Mouse (Mus musculus): Measurements from ENCODE around the gene Dbn1. TPM values are rescaled to one million over a fixed set of nuclear protein-coding genes. Genes with fewer than 3 reads are reported as not detected.
"Not testable (repeated sequence)": the region's sequence is repeated elsewhere in the genome, so short reads cannot be mapped to it uniquely, and the experiment has no call there.

The Dbn1 gene
- total RNA-seq, 2 experiments from 2014 or later, result 7.7 TPM

- DNase-seq, result peak in 1 of 2 experiments; percentile 15
- intact Hi-C loops (cut with DNase I), result no loop called here
Observed at GRCm38 (mm10) chr13:55463399-55464026, 24.4 kb downstream of the Dbn1 start.

- no peak for DNase-seq
Observed at GRCm38 (mm10) chr13:55462965-55463364, 24.9 kb downstream of the Dbn1 start.

GRCm38 (mm10) chr13:55451785-55452549, 35.9 kb downstream of the Dbn1 start:
- intact Hi-C loops (cut with DNase I), result no loop called here
- DNase-seq, result peak in 1 of 2 experiments; percentile 46

More at GRCm38 (mm10) chr13:55462965-55463364, 24.9 kb downstream of the Dbn1 start:
- intact Hi-C loops (cut with DNase I), result no loop called here

GRCm38 (mm10) chr13:55451296-55451695, 36.6 kb downstream of the Dbn1 start:
- DNase-seq, result no peak
- intact Hi-C loops (cut with DNase I), result no loop called here

GRCm38 (mm10) chr13:55450511-55450980, 37.4 kb downstream of the Dbn1 start:
- intact Hi-C loops (cut with DNase I), result no loop called here
- peak; percentile 80 to 83 for DNase-seq

GRCm38 (mm10) chr13:55449679-55450441, 38.1 kb downstream of the Dbn1 start:
- intact Hi-C loops (cut with DNase I), result no loop called here
- DNase-seq, result peak in 1 of 2 experiments; percentile 4

GRCm38 (mm10) chr13:55449205-55449604, 38.7 kb downstream of the Dbn1 start:
- intact Hi-C loops (cut with DNase I), result no loop called here
- DNase-seq, result peak in 1 of 2 experiments; percentile 4

- peak in 1 of 2 experiments; percentile 1 for DNase-seq
- intact Hi-C loops (cut with DNase I), result no loop called here
Observed at GRCm38 (mm10) chr13:55448131-55448530, 39.8 kb downstream of the Dbn1 start.

GRCm38 (mm10) chr13:55447543-55447943, 40.4 kb downstream of the Dbn1 start:
- DNase-seq, result no peak
- intact Hi-C loops (cut with DNase I), result no loop called here

GRCm38 (mm10) chr13:55446483-55447105, 41.3 kb downstream of the Dbn1 start:
- intact Hi-C loops (cut with DNase I), result no loop called here
- peak in 1 of 2 experiments; percentile 4 for DNase-seq

- DNase-seq, result peak; percentile 5 to 63
- intact Hi-C loops (cut with DNase I), result no loop called here
Observed at GRCm38 (mm10) chr13:55445361-55446091, 42.4 kb downstream of the Dbn1 start.

- peak; percentile 99 for DNase-seq
- intact Hi-C loops (cut with DNase I), result no loop called here
Observed at GRCm38 (mm10) chr13:55444937-55445315, 43.0 kb downstream of the Dbn1 start, which contains the start of gene Grk6. Gene Grk6 (plus strand): TSS chr13:55445072.

- intact Hi-C loops (cut with DNase I), result no loop called here
- no peak for DNase-seq
Observed at GRCm38 (mm10) chr13:55444286-55444936, 43.5 kb downstream of the Dbn1 start.

GRCm38 (mm10) chr13:55443799-55444285, 44.1 kb downstream of the Dbn1 start:
- DNase-seq, result no peak
- intact Hi-C loops (cut with DNase I), result no loop called here

GRCm38 (mm10) chr13:55437111-55437629, 50.7 kb downstream of the Dbn1 start:
- intact Hi-C loops (cut with DNase I); DNase-seq: not testable (repeated sequence)

GRCm38 (mm10) chr13:55431889-55432685, 55.8 kb downstream of the Dbn1 start:
- intact Hi-C loops (cut with DNase I), result no loop called here
- DNase-seq, result no peak

GRCm38 (mm10) chr13:55430566-55430965, 57.3 kb downstream of the Dbn1 start:
- DNase-seq, result no peak
- intact Hi-C loops (cut with DNase I), result no loop called here
